13 mouse cellular contexts compared by ENCODE assay signal in genomic region chr13:102392868-102393661, GRCm38 (mm10).
A peak's percentile ranks its signal among the peaks of the same experiment; 100 is the strongest.
DNase-seq lines count a peak whose midpoint lies in the region; ATAC-seq and TF ChIP-seq lines count a peak whose summit lies in the region.
"Had no signal": no experiment of that assay in that cellular context is flagged by ENCODE, and none has a peak within 500 bp of the region (broad histone marks: within the 10 kb centered on the region; RNA-seq: fewer than 3 reads in every experiment).

No protein-coding gene starts in this region.

- no peak overlapping the region for H3K9ac ChIP-seq in forebrain, embryonic 12.5 days
- no peak overlapping the region for H3K9ac ChIP-seq in forebrain, embryonic 13.5 days
- no peak overlapping the region for H3K9ac ChIP-seq in hindbrain, embryonic 12.5 days
- H3K9ac ChIP-seq in hindbrain, embryonic 16.5 days (ENCODE audit: low read depth, low read length) = no peak overlapping the region
- H3K9ac ChIP-seq in neural tube, embryonic 11.5 days (ENCODE audit: low read length) = no peak overlapping the region
- H3K9ac ChIP-seq in neural tube, embryonic 15.5 days (replicated peaks) = no peak overlapping the region
- H3K9ac ChIP-seq in limb, embryonic 14.5 days (ENCODE audit: low read depth, low read length, severe bottlenecking) = no peak overlapping the region

- 0 out of 2 replicates have a peak, but pooled peaks have one; percentile 49 for ATAC-seq in forebrain, embryonic 12.5 days (ENCODE audit: low FRiP score)
- no peak for ATAC-seq in forebrain, embryonic 13.5 days
- 0 out of 2 replicates have a peak, but pooled peaks have one; percentile 43 for ATAC-seq in hindbrain, embryonic 12.5 days (ENCODE audit: low FRiP score)
- ATAC-seq in hindbrain, embryonic 16.5 days = no peak
- ATAC-seq in neural tube, embryonic 11.5 days (ENCODE audit: insufficient read depth, low FRiP score, low TSS enrichment) = peak; percentile 64
- no peak for ATAC-seq in neural tube, embryonic 15.5 days (ENCODE audit: low FRiP score)
- ATAC-seq in limb, embryonic 14.5 days (ENCODE audit: low FRiP score, low read depth) = peak; percentile 44; the same call in 1 of the 2 replicates

- no peaks in the 10 kb centered on the region for H3K36me3 ChIP-seq in forebrain, embryonic 12.5 days (replicated peaks)
- no peaks in the 10 kb centered on the region for H3K36me3 ChIP-seq in forebrain, embryonic 13.5 days (ENCODE audit: poor library complexity, severe bottlenecking)
- H3K36me3 ChIP-seq in hindbrain, embryonic 12.5 days = no peaks in the 10 kb centered on the region
- H3K36me3 ChIP-seq in hindbrain, embryonic 16.5 days (ENCODE audit: control insufficient read depth, insufficient read depth, low read length) = no peaks in the 10 kb centered on the region
- H3K36me3 ChIP-seq in neural tube, embryonic 11.5 days (ENCODE audit: control insufficient read depth, insufficient read depth, low read length) = no peaks in the 10 kb centered on the region
- H3K36me3 ChIP-seq in neural tube, embryonic 15.5 days = no peaks in the 10 kb centered on the region
- no peaks in the 10 kb centered on the region for H3K36me3 ChIP-seq in limb, embryonic 14.5 days (ENCODE audit: control insufficient read depth, insufficient read depth, low read length)

- no peak overlapping the region for H3K4me3 ChIP-seq in forebrain, embryonic 12.5 days (replicated peaks)
- H3K4me3 ChIP-seq in forebrain, embryonic 13.5 days = no peak overlapping the region
- no peak overlapping the region for H3K4me3 ChIP-seq in hindbrain, embryonic 12.5 days
- H3K4me3 ChIP-seq in hindbrain, embryonic 16.5 days (ENCODE audit: low read length) = no peak overlapping the region
- H3K4me3 ChIP-seq in neural tube, embryonic 11.5 days (ENCODE audit: low read depth, low read length) = no peak overlapping the region
- no peak overlapping the region for H3K4me3 ChIP-seq in neural tube, embryonic 15.5 days (replicated peaks)
- no peak overlapping the region for H3K4me3 ChIP-seq in limb, embryonic 14.5 days (replicated peaks; ENCODE audit: low read length)

- TF ChIP-seq POLR2A in limb, embryonic 14.5 days (IDR thresholded peaks at IDR 0.05; ENCODE audit: borderline replicate concordance, extremely low read depth, insufficient read depth, insufficient read length) = no peak

- no peaks in the 10 kb centered on the region for H3K27me3 ChIP-seq in forebrain, embryonic 12.5 days
- no peaks in the 10 kb centered on the region for H3K27me3 ChIP-seq in forebrain, embryonic 13.5 days
- 0 out of 2 replicates have a peak, but pooled peaks cover 3% of the 10 kb centered on the region for H3K27me3 ChIP-seq in hindbrain, embryonic 12.5 days
- H3K27me3 ChIP-seq in hindbrain, embryonic 16.5 days (replicated peaks; ENCODE audit: control insufficient read depth, insufficient read depth, low read length) = no peaks in the 10 kb centered on the region
- no peaks in the 10 kb centered on the region for H3K27me3 ChIP-seq in neural tube, embryonic 11.5 days (ENCODE audit: control insufficient read depth, insufficient read depth, low read length)
- H3K27me3 ChIP-seq in neural tube, embryonic 15.5 days (replicated peaks) = no peaks in the 10 kb centered on the region
- H3K27me3 ChIP-seq in limb, embryonic 14.5 days (ENCODE audit: control insufficient read depth, insufficient read depth, low read length) = no peaks in the 10 kb centered on the region

- 10% methylated on average over 10 of the region's 10 CpGs for WGBS in forebrain, embryonic 12.5 days
- WGBS in forebrain, embryonic 13.5 days = 8% methylated on average over 10 of the region's 10 CpGs
- 24% methylated on average over 10 of the region's 10 CpGs for WGBS in hindbrain, embryonic 12.5 days
- whole genome bisulfite sequencing in hindbrain, embryonic 16.5 days = 19% methylated on average over 10 of the region's 10 CpGs
- 23% methylated on average over 10 of the region's 10 CpGs for WGBS in neural tube, embryonic 11.5 days
- WGBS in neural tube, embryonic 15.5 days = 12% methylated on average over 10 of the region's 10 CpGs
- 30% methylated on average over 10 of the region's 10 CpGs for WGBS in limb, embryonic 14.5 days

- H3K27ac ChIP-seq in forebrain, embryonic 12.5 days = no peak overlapping the region
- H3K27ac ChIP-seq in forebrain, embryonic 13.5 days = no peak overlapping the region
- H3K27ac ChIP-seq in hindbrain, embryonic 12.5 days = no peak overlapping the region
- H3K27ac ChIP-seq in hindbrain, embryonic 16.5 days (ENCODE audit: low read depth, low read length) = no peak overlapping the region
- H3K27ac ChIP-seq in neural tube, embryonic 11.5 days (ENCODE audit: low read depth, low read length) = no peak overlapping the region
- H3K27ac ChIP-seq in neural tube, embryonic 15.5 days (replicated peaks) = no peak overlapping the region
- no peak overlapping the region for H3K27ac ChIP-seq in limb, embryonic 14.5 days (replicated peaks; ENCODE audit: low read depth, low read length)

- no peaks in the 10 kb centered on the region for H3K9me3 ChIP-seq in forebrain, embryonic 12.5 days
- no peaks in the 10 kb centered on the region for H3K9me3 ChIP-seq in forebrain, embryonic 13.5 days (replicated peaks)
- no peaks in the 10 kb centered on the region for H3K9me3 ChIP-seq in hindbrain, embryonic 12.5 days (replicated peaks)
- no peaks in the 10 kb centered on the region for H3K9me3 ChIP-seq in hindbrain, embryonic 16.5 days (ENCODE audit: control insufficient read depth, low read length)
- no peaks in the 10 kb centered on the region for H3K9me3 ChIP-seq in neural tube, embryonic 11.5 days (ENCODE audit: control insufficient read depth, low read length)
- H3K9me3 ChIP-seq in neural tube, embryonic 15.5 days (replicated peaks) = no peaks in the 10 kb centered on the region
- no peaks in the 10 kb centered on the region for H3K9me3 ChIP-seq in limb, embryonic 14.5 days (ENCODE audit: control insufficient read depth, low read length)

- DNase-seq in neural tube, embryonic 11.5 days (ENCODE audit: low spot score) = peak; percentile 23
- DNase-seq in limb, embryonic 14.5 days (ENCODE audit: low spot score) = peak; percentile 18
- no peak for DNase-seq in right cerebral cortex, postnatal 4 days
- DNase-seq: adrenal gland, adult 2 months; cerebellum, postnatal 36 days; heart, postnatal 4 days; liver; lung, postnatal 10 days had no signal

- no peak overlapping the region for H3K4me2 ChIP-seq in forebrain, embryonic 12.5 days
- H3K4me2 ChIP-seq in forebrain, embryonic 13.5 days = no peak overlapping the region
- H3K4me2 ChIP-seq in hindbrain, embryonic 12.5 days (replicated peaks) = no peak overlapping the region
- H3K4me2 ChIP-seq in hindbrain, embryonic 16.5 days (ENCODE audit: low read length) = no peak overlapping the region
- H3K4me2 ChIP-seq in neural tube, embryonic 11.5 days (ENCODE audit: low read depth) = no peak overlapping the region
- H3K4me2 ChIP-seq in neural tube, embryonic 15.5 days = no peak overlapping the region
- no peak overlapping the region for H3K4me2 ChIP-seq in limb, embryonic 14.5 days (replicated peaks; ENCODE audit: low read depth, low read length, severe bottlenecking)

- peaks cover 13% of the 10 kb centered on the region for H3K4me1 ChIP-seq in forebrain, embryonic 12.5 days
- H3K4me1 ChIP-seq in forebrain, embryonic 13.5 days = peaks cover 11% of the 10 kb centered on the region
- H3K4me1 ChIP-seq in hindbrain, embryonic 12.5 days = peaks cover 11% of the 10 kb centered on the region
- no peaks in the 10 kb centered on the region for H3K4me1 ChIP-seq in hindbrain, embryonic 16.5 days (ENCODE audit: control insufficient read depth, insufficient read depth, low read depth, low read length)
- H3K4me1 ChIP-seq in neural tube, embryonic 11.5 days (ENCODE audit: control insufficient read depth, insufficient read depth, low read length) = no peaks in the 10 kb centered on the region; the same call in 1 of the 2 replicates
- peaks cover 8% of the 10 kb centered on the region for H3K4me1 ChIP-seq in neural tube, embryonic 15.5 days
- peaks cover 10% of the 10 kb centered on the region for H3K4me1 ChIP-seq in limb, embryonic 14.5 days (ENCODE audit: control insufficient read depth, insufficient read depth, low read length)

Comparison
In these comparisons a context has a peak if more than half of its experiments do, and no peak if none do; other contexts are left out.
1. ATAC-seq: peak in forebrain, embryonic 12.5 days (single experiment), hindbrain, embryonic 12.5 days (single experiment), neural tube, embryonic 11.5 days (single experiment) and limb, embryonic 14.5 days (single experiment); none in forebrain, embryonic 13.5 days (single experiment), hindbrain, embryonic 16.5 days (single experiment) and neural tube, embryonic 15.5 days (single experiment).